ENCODE assay signal across 10 mouse cellular contexts in genomic region chr9:30445232-30446085, GRCm38 (mm10). TPM values are rescaled to one million over a fixed set of nuclear protein-coding genes. Genes with fewer than 3 reads are reported as not detected.
DNase-seq lines count a peak whose midpoint lies in the region; ATAC-seq lines count a peak whose summit lies in the region.
"Had no signal": no experiment of that assay in that cellular context is flagged by ENCODE, and none has a peak within 500 bp of the region (broad histone marks: within the 10 kb centered on the region; RNA-seq: fewer than 3 reads in every experiment).

No protein-coding gene starts in this region.

- H3K9ac ChIP-seq in kidney, embryonic 16.5 days (replicated peaks; ENCODE audit: low read length): no peak overlapping the region
- H3K9ac ChIP-seq: liver, embryonic 13.5 days had no signal

- H3K27ac ChIP-seq in kidney, embryonic 16.5 days (ENCODE audit: low read length): peak overlapping the region; percentile 56; the same call in 1 of the 2 replicates
- H3K27ac ChIP-seq: liver, embryonic 13.5 days had no signal

- ATAC-seq in kidney, embryonic 16.5 days (ENCODE audit: low FRiP score, low TSS enrichment): peak; percentile 90

- H3K4me3 ChIP-seq in kidney, embryonic 16.5 days (ENCODE audit: low read length): no peak overlapping the region
- H3K4me3 ChIP-seq: liver, embryonic 13.5 days had no signal

- H3K9me3 ChIP-seq in kidney, embryonic 16.5 days (ENCODE audit: low read length): no peaks in the 10 kb centered on the region
- H3K9me3 ChIP-seq: liver, embryonic 13.5 days had no signal

- no peak overlapping the region for H3K4me2 ChIP-seq in kidney, embryonic 16.5 days (replicated peaks; ENCODE audit: low read depth, low read length)
- H3K4me2 ChIP-seq: liver, embryonic 13.5 days had no signal

- H3K36me3 ChIP-seq in kidney, embryonic 16.5 days (ENCODE audit: insufficient read depth, low read length): peaks cover 17% of the 10 kb centered on the region; the same call in 1 of the 2 replicates

- no peaks in the 10 kb centered on the region for H3K27me3 ChIP-seq in kidney, embryonic 16.5 days (ENCODE audit: insufficient read depth, low read length)
- H3K27me3 ChIP-seq: liver, embryonic 13.5 days had no signal

- DNase-seq in adrenal gland, postnatal 14 days: peak; percentile 17
- DNase-seq in adrenal gland, postnatal 4 days (ENCODE audit: low spot score in 2 of 2): no peak
- peak; percentile 81 to 83 for DNase-seq in heart, adult 9 months (ENCODE audit: low spot score in 2 of 2)
- DNase-seq in mesoderm, embryonic 11.5 days (ENCODE audit: low read depth, low spot score): peak; percentile 54
- no peak for DNase-seq in thymus, postnatal 0 days (ENCODE audit: low spot score)
- no peak for DNase-seq in layer of hippocampus, postnatal 36 days
- no peak for DNase-seq in adrenal gland, adult 8-10 months
- DNase-seq: liver, embryonic 13.5 days; right cerebral cortex, adult 18-20 months had no signal

- H3K4me1 ChIP-seq in kidney, embryonic 16.5 days (ENCODE audit: insufficient read depth, low read length): peaks cover 10% of the 10 kb centered on the region; the same call in 1 of the 2 replicates
- H3K4me1 ChIP-seq: liver, embryonic 13.5 days had no signal

- WGBS in kidney, embryonic 16.5 days: 43% methylated on average over 14 of the region's 14 CpGs

RNA-seq across cellular contexts. Expression of gene Snx19, which starts 18.6 kb away (rescaled TPM):
- 24.8 and 25.4 TPM in 2 replicates for total RNA-seq in adrenal gland, postnatal 14 days (2021)
- 10 to 100 TPM; 26.4 to 31.7 TPM for total RNA-seq in adrenal gland, postnatal 4 days (2021)
- 20.5 and 22.1 TPM in 2 replicates for polyA plus RNA-seq in kidney, embryonic 16.5 days (2015; fragmentation: Nextera tagmentation; extraction: Ambion mirVana)
- polyA plus RNA-seq in thymus, postnatal 0 days (2015; fragmentation: Nextera tagmentation; extraction: Ambion mirVana): 10.3 and 11.0 TPM in 2 replicates
- total RNA-seq in layer of hippocampus, postnatal 36 days (2021): 10 to 100 TPM; 48.4 to 52.3 TPM
- 10 to 100 TPM; 34.7 to 44.4 (median 43.2) TPM for total RNA-seq in adrenal gland, adult 8-10 months (2022)

Comparison
In these comparisons a context has a peak if more than half of its experiments do, and no peak if none do; other contexts are left out.
1. DNase-seq: peak in adrenal gland, postnatal 14 days (single experiment), heart, adult 9 months (2 of 2) and mesoderm, embryonic 11.5 days (single experiment); none in adrenal gland, postnatal 4 days (0 of 2), thymus, postnatal 0 days (single experiment), layer of hippocampus, postnatal 36 days (0 of 2) and adrenal gland, adult 8-10 months (single experiment).